Mouse (Mus musculus) erythroblast, embryonic 14.5 days (primary cell): ENCODE measurements around the gene Ylpm1.

Source experiments
- GATA1 ChIP-seq: IDR thresholded peaks from 2 replicates; pipeline ENCODE4 v1.6.1; 2012; ENCODE audit warnings: low read length, inconsistent platforms, mixed read lengths
- TAL1 ChIP-seq: IDR thresholded peaks from 3 replicates; pipeline ENCODE4 v1.6.1; 2012; ENCODE audit warnings: low read length, inconsistent platforms, mixed read lengths

- no peak for TF ChIP-seq TAL1
- no peak for TF ChIP-seq GATA1
Measured at GRCm38 (mm10) chr12:84958794-84959356, 37.2 kb upstream of the Ylpm1 start.
